Mouse (Mus musculus): ENCODE measurements around the gene Slc35d1. TPM values are rescaled to one million over a fixed set of nuclear protein-coding genes. Genes with fewer than 3 reads are reported as not detected.
"Not testable (repeated sequence)": the region's sequence is repeated elsewhere in the genome, so short reads cannot be mapped to it uniquely, and the experiment has no call there.

The Slc35d1 gene
- polyA plus RNA-seq, 2 experiments: 4.4 to 5.5 TPM

- Histone ChIP-seq H3K36me3 (replicated peaks; ENCODE audit: control insufficient read depth, insufficient read depth, low read depth) (peaks cover 2% of the 10 kb centered on the region), H3K27ac (no peak overlapping the region), H3K4me2 (ENCODE audit: low read depth) (no peak overlapping the region), H3K4me1 (replicated peaks; ENCODE audit: control insufficient read depth in 2 of 2, insufficient read depth in 2 of 2, low read length in 1 of 2) (no peaks in the 10 kb centered on the region), H3K9ac (replicated peaks) (no peak overlapping the region), H3K4me3 (ENCODE audit: insufficient read depth in 1 of 2, low read depth in 2 of 2, low read length in 2 of 2) (no peak overlapping the region), H3K27me3 (ENCODE audit: control insufficient read depth, insufficient read depth, low read length) (no peaks in the 10 kb centered on the region), H3K9me3 (ENCODE audit: control insufficient read depth, low read length) (no peaks in the 10 kb centered on the region)
- no peak for ATAC-seq (ENCODE audit: insufficient read depth)
- no peak for TF ChIP-seq CTCF (IDR thresholded peaks at IDR 0.05; ENCODE audit: low read depth)
- TF ChIP-seq EP300 (IDR thresholded peaks at IDR 0.05; ENCODE audit: low read depth): no peak
- 71% methylated on average over 7 of the region's 7 CpGs for WGBS (ENCODE audit: insufficient replicate concordance)
- no peak for DNase-seq (ENCODE audit: low read depth in 3 of 3, low spot score in 3 of 3)
Measured at GRCm38 (mm10) chr4:103178635-103179318, 36.2 kb downstream of the Slc35d1 start.

- Histone ChIP-seq H3K9me3 (ENCODE audit: control insufficient read depth, low read length) (no peaks in the 10 kb centered on the region), H3K4me3 (ENCODE audit: insufficient read depth in 1 of 2, low read depth in 2 of 2, low read length in 2 of 2) (no peak overlapping the region), H3K9ac (replicated peaks) (no peak overlapping the region), H3K4me2 (ENCODE audit: low read depth) (no peak overlapping the region), H3K27me3 (ENCODE audit: control insufficient read depth, insufficient read depth, low read length) (no peaks in the 10 kb centered on the region), H3K36me3 (replicated peaks; ENCODE audit: control insufficient read depth, insufficient read depth, low read depth) (peaks cover 2% of the 10 kb centered on the region), H3K4me1 (replicated peaks; ENCODE audit: control insufficient read depth in 2 of 2, insufficient read depth in 2 of 2, low read length in 1 of 2) (no peaks in the 10 kb centered on the region), H3K27ac (no peak overlapping the region)
- ATAC-seq (ENCODE audit: insufficient read depth) (no peak), DNase-seq (ENCODE audit: low read depth in 3 of 3, low spot score in 3 of 3) (no peak)
- TF ChIP-seq CTCF (IDR thresholded peaks at IDR 0.05; ENCODE audit: low read depth) (no peak), EP300 (IDR thresholded peaks at IDR 0.05; ENCODE audit: low read depth) (no peak)
- WGBS (ENCODE audit: insufficient replicate concordance): 81% methylated on average over 1 of the region's 1 CpGs
Measured at GRCm38 (mm10) chr4:103177681-103178080, 37.3 kb downstream of the Slc35d1 start.

- H3K9me3 ChIP-seq (ENCODE audit: control insufficient read depth, low read length): no peaks in the 10 kb centered on the region
- H3K4me2 ChIP-seq (ENCODE audit: low read depth): no peak overlapping the region
- no peaks in the 10 kb centered on the region for H3K27me3 ChIP-seq (ENCODE audit: control insufficient read depth, insufficient read depth, low read length)
- 89% methylated on average over 7 of the region's 7 CpGs for WGBS (ENCODE audit: insufficient replicate concordance)
- H3K4me3 ChIP-seq (ENCODE audit: insufficient read depth in 1 of 2, low read depth in 2 of 2, low read length in 2 of 2): no peak overlapping the region
- H3K4me1 ChIP-seq (replicated peaks; ENCODE audit: control insufficient read depth in 2 of 2, insufficient read depth in 2 of 2, low read length in 1 of 2): no peaks in the 10 kb centered on the region
- no peak overlapping the region for H3K27ac ChIP-seq
- peaks cover 5% of the 10 kb centered on the region for H3K36me3 ChIP-seq (replicated peaks; ENCODE audit: control insufficient read depth, insufficient read depth, low read depth)
- no peak overlapping the region for H3K9ac ChIP-seq (replicated peaks)
- no peak for DNase-seq (ENCODE audit: low read depth in 3 of 3, low spot score in 3 of 3)
- ATAC-seq (ENCODE audit: insufficient read depth): no peak
- TF ChIP-seq CTCF (IDR thresholded peaks at IDR 0.05; ENCODE audit: low read depth): no peak
- TF ChIP-seq EP300 (IDR thresholded peaks at IDR 0.05; ENCODE audit: low read depth): no peak
Measured at GRCm38 (mm10) chr4:103174001-103174400, 41.0 kb downstream of the Slc35d1 start.

GRCm38 (mm10) chr4:103173507-103173906 is 41.5 kb downstream of the Slc35d1 start:
- Histone ChIP-seq H3K9ac (replicated peaks) (no peak overlapping the region), H3K4me2 (ENCODE audit: low read depth) (no peak overlapping the region), H3K27me3 (ENCODE audit: control insufficient read depth, insufficient read depth, low read length) (no peaks in the 10 kb centered on the region), H3K27ac (no peak overlapping the region), H3K4me3 (ENCODE audit: insufficient read depth in 1 of 2, low read depth in 2 of 2, low read length in 2 of 2) (no peak overlapping the region), H3K36me3 (replicated peaks; ENCODE audit: control insufficient read depth, insufficient read depth, low read depth) (peaks cover 5% of the 10 kb centered on the region), H3K4me1 (replicated peaks; ENCODE audit: control insufficient read depth in 2 of 2, insufficient read depth in 2 of 2, low read length in 1 of 2) (no peaks in the 10 kb centered on the region), H3K9me3 (ENCODE audit: control insufficient read depth, low read length) (no peaks in the 10 kb centered on the region)
- ATAC-seq (ENCODE audit: insufficient read depth) (no peak), DNase-seq (ENCODE audit: low read depth in 3 of 3, low spot score in 3 of 3) (no peak)
- TF ChIP-seq EP300 (IDR thresholded peaks at IDR 0.05; ENCODE audit: low read depth): no peak
- TF ChIP-seq CTCF (IDR thresholded peaks at IDR 0.05; ENCODE audit: low read depth): no peak
- WGBS (ENCODE audit: insufficient replicate concordance): 76% methylated on average over 6 of the region's 6 CpGs

GRCm38 (mm10) chr4:103171256-103171655 is 43.7 kb downstream of the Slc35d1 start:
- H3K9ac ChIP-seq (replicated peaks): no peak overlapping the region
- H3K27ac ChIP-seq: no peak overlapping the region
- WGBS (ENCODE audit: insufficient replicate concordance): 85% methylated on average over 3 of the region's 3 CpGs
- DNase-seq (ENCODE audit: low read depth in 3 of 3, low spot score in 3 of 3) (no peak), ATAC-seq (ENCODE audit: insufficient read depth) (no peak)
- H3K27me3 ChIP-seq (ENCODE audit: control insufficient read depth, insufficient read depth, low read length): no peaks in the 10 kb centered on the region
- H3K9me3 ChIP-seq (ENCODE audit: control insufficient read depth, low read length): no peaks in the 10 kb centered on the region
- no peak for TF ChIP-seq EP300 (IDR thresholded peaks at IDR 0.05; ENCODE audit: low read depth)
- no peak for TF ChIP-seq CTCF (IDR thresholded peaks at IDR 0.05; ENCODE audit: low read depth)
- H3K36me3 ChIP-seq (replicated peaks; ENCODE audit: control insufficient read depth, insufficient read depth, low read depth): peaks cover 3% of the 10 kb centered on the region
- H3K4me3 ChIP-seq (ENCODE audit: insufficient read depth in 1 of 2, low read depth in 2 of 2, low read length in 2 of 2): no peak overlapping the region
- no peaks in the 10 kb centered on the region for H3K4me1 ChIP-seq (replicated peaks; ENCODE audit: control insufficient read depth in 2 of 2, insufficient read depth in 2 of 2, low read length in 1 of 2)
- H3K4me2 ChIP-seq (ENCODE audit: low read depth): no peak overlapping the region

GRCm38 (mm10) chr4:103166198-103166597 is 48.8 kb downstream of the Slc35d1 start:
- not testable (repeated sequence) for H3K27ac ChIP-seq; H3K27me3 ChIP-seq (ENCODE audit: control insufficient read depth, insufficient read depth, low read length); H3K4me2 ChIP-seq (ENCODE audit: low read depth); ATAC-seq (ENCODE audit: insufficient read depth); H3K4me1 ChIP-seq (replicated peaks; ENCODE audit: control insufficient read depth in 2 of 2, insufficient read depth in 2 of 2, low read length in 1 of 2); H3K4me3 ChIP-seq (ENCODE audit: insufficient read depth in 1 of 2, low read depth in 2 of 2, low read length in 2 of 2); H3K9ac ChIP-seq (replicated peaks); H3K9me3 ChIP-seq (ENCODE audit: control insufficient read depth, low read length); DNase-seq (ENCODE audit: low read depth in 3 of 3, low spot score in 3 of 3)
- peaks cover 23% of the 10 kb centered on the region for H3K36me3 ChIP-seq (replicated peaks; ENCODE audit: control insufficient read depth, insufficient read depth, low read depth)
- 78% methylated on average over 1 of the region's 1 CpGs for WGBS (ENCODE audit: insufficient replicate concordance)

Measured in liver, embryonic 14.5 days (tissue).